Mouse (Mus musculus) lung, adult 18-20 months (tissue): ENCODE measurements at regions not wholly inside any gene's neighbourhood (a gene's known extent, or its start where the extent isn't known, plus 50 kb on each side); places are given as distances from the start of the nearest gene placed in this dataset.
"Not testable (repeated sequence)": the region's sequence is repeated elsewhere in the genome, so short reads cannot be mapped to it uniquely, and the experiment has no call there.

ENCODE experiments used
- DNase-seq, 2 experiments: peaks; one replicate each; pipeline ENCODE4 v3.0.0; 2022; ENCODE audit warnings: mixed read lengths in 2 of 2

GRCm38 (mm10) chr16:29920940-29921339 is 143.2 kb upstream of the Hes1 start:
- no peak for DNase-seq

DNA sequence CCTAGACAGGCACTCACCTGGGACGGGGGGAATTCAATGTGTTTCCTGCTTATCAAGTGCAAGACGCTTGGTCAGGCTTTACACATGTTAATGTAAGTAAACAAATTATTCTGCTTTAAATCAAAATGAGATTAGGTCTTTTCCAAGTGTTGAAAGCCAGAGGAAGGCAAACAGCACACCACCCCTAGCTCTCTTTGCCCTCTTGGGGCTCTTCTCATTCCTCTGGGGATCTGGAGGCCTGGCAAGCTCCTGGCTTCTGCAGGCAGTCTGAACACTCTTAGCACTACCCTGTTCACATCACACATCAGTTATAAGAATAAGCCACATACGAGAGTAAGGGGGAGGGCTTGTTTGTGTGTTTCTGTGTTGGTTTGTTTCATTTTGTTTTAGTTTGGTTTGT is 142.8 kb upstream of the Hes1 start:
- no peak for DNase-seq

- not testable (repeated sequence) for DNase-seq
Measured at GRCm38 (mm10) chr16:29927276-29927675, 136.9 kb upstream of the Hes1 start.

DNA sequence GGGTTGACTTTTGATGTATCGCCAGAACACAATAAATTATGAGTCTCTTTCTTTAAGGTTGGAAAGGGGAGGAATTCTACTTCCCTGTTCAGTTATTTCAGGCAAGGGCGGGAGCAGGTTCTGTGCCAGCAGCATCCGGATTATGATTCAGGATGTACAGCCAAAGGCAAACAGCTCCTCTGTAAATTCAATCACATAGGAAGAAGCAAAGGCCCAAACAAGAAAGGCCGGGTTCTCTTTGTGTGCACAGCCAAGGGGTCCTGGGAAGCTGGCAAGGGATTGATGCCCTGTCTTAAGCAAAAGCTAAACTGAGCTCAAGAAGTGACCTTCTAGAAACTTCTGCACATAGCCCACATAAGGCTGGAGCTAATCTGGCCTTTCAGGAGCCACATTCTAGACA is 135.9 kb upstream of the Hes1 start:
- no peak for DNase-seq

GRCm38 (mm10) chr16:29931746-29932351 is 132.3 kb upstream of the Hes1 start:
- DNase-seq = no peak

DNA sequence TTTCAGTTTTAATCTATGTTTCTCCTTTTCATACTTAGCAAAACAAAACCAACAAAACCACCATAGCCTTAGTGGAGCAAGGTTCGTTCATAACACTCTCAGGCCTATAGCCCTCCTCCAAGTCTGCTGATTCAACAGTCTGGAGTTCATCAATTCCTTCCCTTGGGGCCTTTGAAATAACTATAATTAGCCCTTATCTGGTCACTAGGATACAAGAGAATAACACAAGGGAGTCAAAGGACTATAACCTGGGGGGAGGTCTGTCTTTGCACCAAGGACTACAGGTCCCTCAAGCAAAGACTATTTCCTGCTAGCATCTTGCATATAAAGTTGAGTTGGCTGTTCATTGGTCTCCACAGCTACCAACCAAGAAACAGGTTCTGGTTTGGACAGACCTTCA is 129.5 kb upstream of the Hes1 start:
- DNase-seq = no peak

- DNase-seq = no peak
Measured at GRCm38 (mm10) chr16:29938700-29939099, 125.5 kb upstream of the Hes1 start.

DNA sequence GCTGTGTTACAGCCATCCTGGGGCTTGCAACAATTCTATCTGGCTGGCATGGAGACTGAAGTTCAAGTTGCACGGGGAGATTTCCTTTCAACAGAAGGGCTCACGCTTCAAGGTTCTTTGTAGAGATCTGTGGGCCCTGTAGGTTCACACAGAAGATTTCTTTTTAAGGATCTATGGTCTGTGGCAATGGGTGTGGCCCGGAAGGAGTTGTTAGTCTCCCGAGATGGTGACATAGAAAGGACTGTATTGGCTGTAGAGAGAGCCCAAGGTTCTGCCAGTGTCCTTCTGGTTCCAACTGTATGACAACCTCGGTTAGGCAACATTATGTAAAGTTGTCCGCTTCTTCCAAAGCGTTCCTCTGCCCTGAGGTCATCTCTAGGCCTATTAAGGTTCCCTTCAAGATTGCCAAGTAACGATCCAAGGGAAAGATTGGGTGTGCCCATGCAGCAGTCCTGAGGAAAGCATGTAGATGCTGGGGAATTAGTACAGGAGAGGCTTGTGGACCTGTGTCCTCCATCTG is 124.8 kb upstream of the Hes1 start:
- no peak for DNase-seq

- no peak for DNase-seq
Measured at GRCm38 (mm10) chr16:29939869-29940707, 124.1 kb upstream of the Hes1 start.

DNA sequence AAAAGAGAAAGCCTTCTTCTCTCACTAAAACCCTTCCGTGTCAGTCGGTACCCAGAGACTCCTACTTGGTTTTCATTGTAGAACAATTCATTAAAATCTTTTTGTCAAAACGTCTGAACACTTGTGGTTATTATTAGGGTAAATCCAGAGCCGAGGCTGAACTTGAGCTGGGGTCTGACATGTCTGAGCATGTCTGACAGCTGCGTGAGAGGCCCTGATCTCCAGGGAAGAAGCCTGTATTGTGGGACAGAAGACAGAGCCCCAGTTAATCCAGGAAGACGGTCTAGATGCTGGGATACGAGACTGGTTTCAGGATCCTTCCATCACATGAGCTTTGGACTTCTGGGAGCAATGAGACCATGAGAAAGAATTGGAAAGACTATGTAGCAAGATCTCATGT is 122.1 kb upstream of the Hes1 start:
- DNase-seq = no peak

GRCm38 (mm10) chr16:29943963-29944860 is 120.0 kb upstream of the Hes1 start:
- peak; percentile 92 to 94 for DNase-seq

- DNase-seq = no peak
Measured at GRCm38 (mm10) chr16:29944966-29945365, 119.2 kb upstream of the Hes1 start.

DNA sequence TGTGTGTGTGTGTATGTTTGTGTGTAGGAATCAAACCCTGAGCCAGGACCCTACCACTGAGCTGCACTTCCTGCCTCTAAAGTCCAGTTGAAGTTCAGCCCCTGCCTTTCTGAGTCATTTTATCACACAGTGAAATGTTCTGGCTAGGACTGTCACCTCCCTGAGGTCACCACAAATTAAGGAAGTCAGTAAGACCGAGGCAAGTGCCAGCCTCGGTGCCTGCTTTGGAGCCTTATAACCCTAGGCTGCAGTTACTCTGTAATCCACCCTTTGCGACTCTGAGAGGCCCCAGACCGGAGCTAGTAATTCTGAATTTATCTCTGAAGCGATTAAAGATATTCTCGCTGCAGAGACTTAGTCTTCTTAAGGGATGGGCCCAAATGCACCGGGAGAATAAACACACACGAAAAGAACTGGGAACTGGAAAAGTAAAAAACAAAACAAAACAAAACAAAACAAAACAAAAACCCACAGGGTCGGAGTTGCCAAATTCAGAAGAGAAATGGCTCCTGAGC is 118.8 kb upstream of the Hes1 start:
- DNase-seq = peak; percentile 58 to 67

GRCm38 (mm10) chr16:29945891-29946598 is 118.1 kb upstream of the Hes1 start:
- peak; percentile 92 to 94 for DNase-seq

- no peak for DNase-seq
Measured at GRCm38 (mm10) chr16:29946966-29947365, 117.2 kb upstream of the Hes1 start.

DNA sequence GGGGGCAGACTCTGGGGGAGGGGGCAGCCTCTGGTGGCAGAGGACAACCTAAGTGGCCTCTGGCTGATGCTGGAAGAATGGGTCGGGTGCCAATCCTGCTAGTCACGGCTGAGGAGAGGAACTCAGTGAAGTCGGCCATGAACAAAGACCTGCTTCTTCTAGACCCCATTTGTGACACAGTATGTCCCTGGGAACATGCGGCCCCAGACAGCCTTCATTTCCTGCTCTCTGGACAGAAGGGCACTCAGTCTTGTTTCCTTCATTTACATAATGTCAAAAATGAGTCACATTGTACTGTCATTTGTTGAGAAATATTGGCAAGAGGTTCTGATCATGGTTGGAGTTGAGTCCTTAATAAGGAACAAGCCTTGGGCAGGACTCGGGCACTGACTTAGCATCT is 116.5 kb upstream of the Hes1 start:
- no peak for DNase-seq

- no peak for DNase-seq
Measured at GRCm38 (mm10) chr16:29950136-29950535, 114.0 kb upstream of the Hes1 start.

DNA sequence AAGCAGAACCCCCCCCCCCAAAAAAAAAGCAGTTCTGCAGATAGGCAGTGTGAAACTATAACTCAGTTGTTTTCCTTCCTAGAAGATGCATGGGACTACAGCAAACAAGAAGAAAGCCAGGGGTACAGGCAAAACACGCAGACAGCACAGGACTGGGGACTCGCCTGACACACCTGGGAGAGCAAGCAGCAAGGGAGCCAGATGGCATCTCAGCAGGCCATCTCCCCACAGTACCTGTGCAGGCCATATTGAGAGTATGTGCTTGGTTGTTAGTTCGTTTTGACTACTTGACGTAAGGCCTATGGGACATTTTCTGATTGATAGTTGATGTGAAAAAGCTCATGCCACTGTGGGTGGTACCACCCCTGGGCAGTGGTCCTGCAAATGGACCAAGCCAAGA is 113.4 kb upstream of the Hes1 start:
- DNase-seq = no peak

DNA sequence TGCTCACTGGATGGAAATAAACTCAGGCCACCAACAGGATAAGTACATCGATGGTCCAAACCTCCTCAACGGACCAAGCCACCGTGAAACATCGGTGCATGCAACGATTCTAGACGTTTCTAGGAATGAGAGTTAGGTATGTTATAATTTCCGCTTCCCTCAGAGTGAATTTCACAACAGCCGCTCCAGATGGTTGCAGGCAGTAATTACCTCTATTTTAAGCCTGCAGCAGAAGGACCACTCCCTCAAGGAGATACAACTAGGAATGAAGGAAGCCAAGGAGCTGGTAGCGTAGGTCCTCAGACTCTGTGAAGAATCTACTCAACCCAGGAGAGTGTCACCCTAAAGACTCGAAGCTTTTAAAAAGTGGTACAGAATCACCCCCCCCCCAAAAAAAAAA is 109.5 kb upstream of the Hes1 start:
- DNase-seq = no peak

DNA sequence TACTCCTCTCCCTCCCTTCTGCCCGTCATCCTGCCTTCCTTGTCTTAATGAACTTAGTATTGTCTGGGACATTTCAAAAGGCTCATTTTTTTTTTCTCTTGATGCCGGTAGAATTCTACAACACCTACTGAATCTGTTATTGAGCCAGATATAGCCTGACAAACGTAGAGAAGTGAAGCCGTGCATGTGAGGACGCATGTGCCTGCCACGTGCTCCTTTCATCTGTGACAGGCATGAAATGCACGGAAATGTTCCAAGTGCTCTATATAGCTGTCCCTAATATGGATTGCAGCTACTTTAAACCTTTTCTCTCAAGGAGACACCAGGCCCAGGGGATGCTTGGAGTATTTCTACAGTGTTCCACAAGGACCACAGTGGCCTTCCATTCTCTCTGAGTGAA is 107.3 kb upstream of the Hes1 start:
- no peak for DNase-seq

DNA sequence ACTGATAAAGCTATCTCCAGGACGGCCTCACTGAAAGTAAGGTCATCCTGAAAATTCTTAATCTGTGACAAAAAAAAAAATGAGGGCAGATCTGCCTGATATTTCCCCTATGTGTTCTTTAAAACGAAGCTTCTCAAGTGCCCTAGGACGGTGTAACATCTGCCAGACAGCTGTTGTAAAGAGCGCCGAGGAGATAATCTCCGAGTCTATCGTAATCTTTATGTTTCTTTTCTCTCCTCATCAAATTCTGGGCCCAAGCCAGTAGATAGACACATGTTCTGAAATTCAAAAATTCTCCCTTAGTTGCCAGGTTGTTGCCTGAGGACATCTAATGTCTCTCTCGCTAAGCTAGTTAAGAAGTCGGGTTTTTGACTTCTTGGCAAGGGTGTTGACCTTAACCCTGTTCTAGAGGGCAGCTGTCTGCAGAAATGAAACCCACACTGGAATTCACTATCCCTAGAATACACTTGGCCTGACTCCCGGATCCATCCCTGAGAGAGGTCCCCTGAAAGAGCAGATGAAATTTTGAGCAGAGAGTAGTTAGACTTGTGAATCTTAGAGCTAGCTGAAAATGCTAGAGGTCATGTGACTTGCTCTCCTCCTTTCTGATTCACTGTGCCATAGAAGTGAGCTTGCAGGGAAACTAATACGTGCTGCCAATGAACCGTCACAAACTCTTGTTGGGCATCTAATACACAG is 104.1 kb upstream of the Hes1 start:
- no peak for DNase-seq

DNA sequence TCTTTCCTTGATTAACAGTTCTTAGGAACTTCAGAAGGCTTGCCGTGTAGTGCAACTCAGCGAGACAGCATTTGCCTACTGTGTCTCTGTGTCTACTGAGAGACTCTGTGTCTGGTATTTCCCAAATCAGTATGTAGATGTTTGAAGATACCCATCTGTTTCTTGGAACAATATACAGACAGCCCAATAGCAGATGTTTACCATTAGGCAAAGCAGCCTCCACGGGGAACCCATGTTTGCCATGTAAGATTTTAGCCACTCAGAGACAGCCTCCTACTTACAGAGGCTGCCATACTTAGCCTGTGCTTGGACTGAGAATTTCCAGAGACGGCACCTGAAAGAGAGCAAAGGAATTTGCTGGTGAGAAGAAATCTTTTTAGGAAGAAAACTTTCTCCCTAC is 100.9 kb upstream of the Hes1 start:
- DNase-seq = no peak
